Mouse (Mus musculus) cortical plate, adult 2 months (tissue): ENCODE results near the gene Gzmm.

Experiments used
- CTCF ChIP-seq: fragments of 200-500 bp; IDR thresholded peaks from 2 replicates; pipeline ENCODE4 v1.5.1; 2011; ENCODE audit warnings: mild to moderate bottlenecking, control low read depth, low read length; ENCODE audit not compliant: insufficient read depth; ENCODE audit errors: extremely low read depth
- POLR2A ChIP-seq: fragments of 200-500 bp; IDR thresholded peaks from 2 replicates; pipeline ENCODE4 v1.6.1; 2011; ENCODE audit warnings: mild to moderate bottlenecking, low read length, control low read depth; ENCODE audit not compliant: insufficient read depth; ENCODE audit errors: extremely low read depth

- TF ChIP-seq CTCF, result no peak
- TF ChIP-seq POLR2A, result no peak
Measured at GRCm38 (mm10) chr10:79689178-79689577, 358 bp downstream of the Gzmm start.
